Mouse (Mus musculus): ENCODE measurements around the gene Fgfr2.

DNA sequence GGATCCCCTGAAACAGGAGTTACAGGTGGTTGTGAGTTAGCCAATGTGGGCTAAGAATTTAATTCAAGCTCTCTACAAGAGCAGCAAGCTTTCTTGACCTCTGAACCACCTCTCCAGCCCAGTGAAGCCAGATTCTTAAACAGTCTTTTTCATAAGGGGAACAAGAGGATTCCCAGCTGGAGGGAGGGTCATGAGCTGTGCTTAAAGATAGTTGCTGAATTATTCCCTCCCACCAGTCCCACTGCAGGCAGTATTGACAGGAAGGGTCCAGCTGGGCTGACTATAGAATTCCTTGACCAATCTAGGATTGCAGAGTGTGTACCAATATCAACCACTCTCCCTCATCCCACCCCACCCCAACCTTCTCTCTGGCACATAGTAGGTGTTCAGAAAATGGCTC, 654.8 kb downstream of the Fgfr2 start:
- TF ChIP-seq CTCF (IDR thresholded peaks at IDR 0.05; ENCODE audit: control insufficient read depth, insufficient read depth, insufficient read length) (no peak), USF1 (IDR thresholded peaks at IDR 0.05; ENCODE audit: low read depth) (no peak), CEBPB (IDR thresholded peaks at IDR 0.05; ENCODE audit: low read depth) (no peak)
